Mouse (Mus musculus) MEL-GATA-1-ER (cell line): ENCODE data around the gene Dtd1.
"Not testable (repeated sequence)": the region's sequence is repeated elsewhere in the genome, so short reads cannot be mapped to it uniquely, and the experiment has no call there.

Source experiments
- DNase-seq: peaks from one replicate; pipeline ENCODE4 v3.0.0-alpha.2; 2012; ENCODE audit warnings: low read depth; ENCODE audit errors: extremely low read depth

Dtd1 gene

DNA sequence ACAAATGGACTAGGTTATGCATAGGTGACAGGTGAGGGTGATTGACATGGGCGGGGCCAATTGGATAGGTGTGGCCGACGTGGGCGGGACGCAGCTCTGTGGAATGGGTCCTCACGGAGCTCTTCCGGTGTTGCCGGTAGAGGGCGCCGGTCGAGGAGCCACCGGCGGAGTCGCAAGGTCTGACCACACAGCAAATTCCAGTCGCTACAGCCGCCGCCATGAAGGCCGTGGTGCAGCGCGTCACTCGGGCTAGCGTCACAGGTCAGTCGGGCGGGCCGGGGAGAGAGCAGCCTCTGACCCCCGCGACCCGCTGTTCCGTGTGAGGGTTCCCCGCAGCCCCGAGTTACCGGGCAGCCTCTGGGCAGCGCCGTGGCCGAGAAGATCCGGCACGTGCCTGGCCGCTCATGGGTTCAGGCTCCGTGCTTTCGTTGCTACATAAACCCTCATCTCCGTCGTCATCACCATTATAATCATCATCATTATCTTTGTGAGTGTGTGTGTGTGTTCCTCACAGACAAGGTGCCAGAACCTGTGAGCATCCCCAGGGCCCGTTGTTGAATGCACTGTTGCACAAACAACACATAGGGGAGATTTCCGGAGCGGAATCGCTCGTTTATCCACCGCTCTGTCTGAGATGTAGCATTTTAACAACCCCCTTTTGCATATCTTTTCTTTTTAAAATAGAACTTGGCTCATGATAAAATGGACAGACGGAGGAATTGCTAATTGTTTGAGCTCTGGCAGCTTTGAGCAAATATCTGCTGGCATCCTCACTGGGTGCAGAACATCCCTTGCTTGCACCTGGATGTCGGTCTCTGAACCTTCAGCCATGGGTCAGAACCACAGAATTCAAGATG, at the start of gene Dtd1:
Gene Dtd1 (plus strand): TSS at position 67 of the 857 bp plus-strand sequence.
- DNase-seq: peak; percentile 43

DNA sequence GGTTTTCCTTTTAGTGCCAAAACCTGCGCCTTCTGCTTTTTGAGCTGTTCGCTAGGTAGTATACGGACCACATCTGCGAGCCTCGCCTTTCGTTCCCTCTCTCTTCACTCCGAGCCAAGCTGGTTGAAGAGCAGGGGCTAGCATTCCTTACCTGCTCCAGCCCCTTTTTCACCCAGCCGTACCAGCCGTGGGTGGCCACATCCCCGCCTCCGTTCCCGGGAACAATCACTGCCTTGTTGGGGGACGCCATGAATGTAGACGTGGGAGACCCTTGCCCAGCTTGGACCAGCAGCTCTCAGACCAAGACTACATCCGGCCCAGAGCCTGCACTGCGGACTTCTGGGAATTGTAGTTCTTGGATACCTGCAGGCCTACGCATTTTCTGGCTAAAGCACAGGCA, 49.2 kb upstream of the Dtd1 start, which contains the start of gene Rbbp9:
Gene Rbbp9 (minus strand): TSS at position 341 of the 400 bp plus-strand sequence.
- no peak for DNase-seq

DNA sequence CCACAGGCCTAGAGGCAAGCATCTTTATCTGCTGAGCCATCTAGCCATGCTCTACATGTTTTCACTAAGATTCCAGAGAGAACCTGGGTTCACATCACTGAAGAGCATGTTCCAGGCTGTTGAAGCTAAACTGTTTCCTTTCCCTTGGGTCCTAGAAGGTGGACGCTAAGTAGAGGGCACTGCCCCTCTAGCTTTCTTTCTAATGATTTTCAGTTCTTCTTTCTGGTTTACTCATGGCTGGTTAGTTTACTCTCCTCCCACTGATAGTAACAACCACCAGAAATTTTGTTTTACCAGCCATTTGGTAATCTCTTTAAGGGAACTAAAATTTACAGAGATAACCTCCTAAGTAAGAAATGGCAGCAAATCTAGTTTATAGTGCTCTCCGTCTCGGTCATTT, 45.8 kb upstream of the Dtd1 start:
- DNase-seq: no peak

DNA sequence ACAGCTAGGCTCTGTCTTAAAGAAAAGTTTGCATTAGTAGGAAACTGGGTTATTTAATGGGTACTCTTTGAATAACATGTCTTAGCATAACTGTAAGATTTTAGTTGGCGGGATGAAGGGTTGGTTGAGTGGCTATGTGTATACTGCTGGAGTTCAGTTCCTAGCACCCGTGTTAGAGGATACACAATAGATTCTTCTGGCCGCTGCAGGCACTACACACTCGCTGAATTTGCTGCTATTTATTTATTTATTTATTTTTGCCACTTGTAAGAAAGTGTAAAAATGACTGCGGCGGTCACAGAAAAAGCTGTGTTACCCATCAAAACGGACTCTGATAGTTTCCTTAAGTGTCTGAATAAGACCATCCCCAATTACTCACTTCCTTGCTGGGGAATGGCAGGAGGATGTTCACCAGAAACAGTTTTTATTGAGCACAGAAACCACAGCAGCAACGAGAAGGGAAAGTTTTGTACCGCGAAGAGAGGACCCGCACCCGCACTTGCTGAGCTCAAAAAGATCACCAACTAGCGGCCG, 44.3 kb upstream of the Dtd1 start:
- peak; percentile 60 for DNase-seq

DNA sequence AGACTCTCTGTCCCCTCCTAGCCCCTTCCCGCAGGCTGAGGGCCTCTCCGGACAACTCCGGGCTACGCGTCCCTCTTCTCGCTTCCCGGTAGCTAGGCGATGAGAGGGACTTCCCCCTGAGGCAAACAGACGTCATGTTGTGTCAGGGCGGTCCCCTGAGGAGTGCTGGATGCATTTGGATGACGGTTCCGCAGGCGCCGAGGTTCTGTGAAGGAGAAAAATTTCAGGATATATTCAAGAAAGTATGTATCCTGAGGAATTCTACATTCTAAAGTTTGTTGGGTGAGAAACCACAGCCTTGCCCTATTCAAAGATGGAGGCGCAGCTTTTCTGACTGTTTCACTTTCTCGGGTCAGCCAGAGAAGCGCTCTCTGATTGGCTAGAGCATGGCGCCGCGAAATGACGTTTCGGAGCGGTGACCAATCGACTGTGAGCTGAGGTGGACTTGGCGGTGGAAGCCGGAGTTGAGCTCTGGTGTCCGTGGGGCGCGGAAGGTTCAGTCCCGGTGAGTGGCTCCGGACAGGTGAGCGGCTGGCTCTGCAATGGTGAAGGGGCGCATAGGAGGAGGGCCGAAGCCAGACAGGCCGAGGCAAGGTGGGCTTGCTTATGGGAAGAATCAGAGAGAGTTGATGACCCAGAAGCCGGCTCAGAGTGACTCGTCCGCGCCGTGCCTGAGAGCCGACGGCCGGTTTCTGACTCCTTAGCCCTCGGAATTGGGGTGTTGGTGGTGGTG, 43.7 kb upstream of the Dtd1 start, which contains the start of gene Sec23b:
Gene Sec23b (plus strand): TSS at position 410 of the 733 bp plus-strand sequence.
- DNase-seq: peak; percentile 93

DNA sequence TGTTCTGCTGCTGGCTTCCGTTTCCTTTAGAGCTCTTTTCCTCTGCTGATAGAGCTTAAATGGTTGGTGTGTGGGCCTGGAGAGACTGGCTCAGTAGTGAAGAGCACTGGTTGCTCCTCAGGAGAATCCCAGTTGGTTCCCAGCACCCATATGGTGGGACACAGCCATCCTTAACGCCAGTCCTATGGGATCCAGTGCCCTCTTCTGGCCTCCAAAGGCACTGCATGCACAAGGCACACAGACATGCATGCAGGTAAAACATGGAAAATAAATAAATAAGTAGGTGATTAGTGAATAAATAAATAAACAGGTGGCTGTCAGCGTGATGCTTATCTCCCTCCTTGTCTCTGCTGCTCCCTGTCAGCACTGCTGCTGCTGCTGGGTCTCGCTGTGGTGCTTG, 11.0 kb upstream of the Dtd1 start:
- no peak for DNase-seq

DNA sequence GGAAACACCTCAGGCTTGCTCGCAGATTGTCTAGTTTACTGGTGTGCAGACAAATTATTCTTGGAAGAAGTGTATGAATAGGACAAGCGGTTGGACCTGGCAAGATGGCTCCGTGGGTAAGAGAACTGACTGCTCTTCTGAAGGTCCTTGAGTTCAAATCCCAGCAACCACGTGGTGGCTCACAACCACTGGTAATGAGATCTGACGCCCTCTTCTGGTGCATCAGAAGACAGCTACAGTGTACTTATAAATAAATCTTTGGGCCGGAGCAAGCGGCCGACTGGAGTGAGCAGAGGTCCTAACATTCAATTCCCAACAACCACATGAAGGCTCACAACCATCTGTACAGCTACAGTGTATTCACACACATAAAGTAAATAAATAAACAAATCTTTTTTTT, 6.7 kb upstream of the Dtd1 start:
- DNase-seq: not testable (repeated sequence)

DNA sequence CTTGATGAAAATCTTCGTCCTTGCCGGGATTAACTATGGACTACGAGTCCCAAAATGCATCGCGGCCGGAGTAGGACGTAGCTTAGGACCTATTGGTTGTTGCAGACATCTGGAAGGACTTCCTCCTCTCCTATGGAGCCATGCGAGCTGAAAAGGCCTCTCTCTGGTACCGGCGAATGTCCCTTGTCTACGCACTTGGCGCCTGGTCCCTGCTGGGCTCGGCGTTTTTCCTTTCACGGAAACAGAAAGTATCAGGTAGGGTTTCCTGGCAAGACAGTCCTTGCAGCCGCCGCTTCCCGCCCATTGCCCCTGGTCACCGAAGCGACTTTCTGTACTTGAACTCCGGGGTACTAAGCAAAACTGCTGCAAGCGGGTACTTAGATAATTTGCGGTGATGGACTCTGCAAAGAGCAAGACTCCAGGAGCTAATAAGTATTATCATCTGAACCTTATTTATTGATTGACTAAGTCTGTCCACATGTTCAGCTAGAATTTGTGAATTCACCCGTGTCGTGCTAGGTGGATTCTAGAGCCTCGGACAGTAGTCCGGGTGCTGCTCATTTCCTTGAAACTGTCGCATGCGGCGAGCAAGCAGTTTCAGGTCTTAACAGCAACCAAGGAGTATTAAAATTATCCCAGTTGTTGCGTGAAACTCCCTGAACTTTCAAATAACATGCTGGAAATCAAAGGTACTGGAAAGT, 5.6 kb upstream of the Dtd1 start, which contains the start of gene Smim26:
Gene Smim26 (plus strand): TSS at position 104 of the 701 bp plus-strand sequence.
- peak; percentile 63 for DNase-seq

DNA sequence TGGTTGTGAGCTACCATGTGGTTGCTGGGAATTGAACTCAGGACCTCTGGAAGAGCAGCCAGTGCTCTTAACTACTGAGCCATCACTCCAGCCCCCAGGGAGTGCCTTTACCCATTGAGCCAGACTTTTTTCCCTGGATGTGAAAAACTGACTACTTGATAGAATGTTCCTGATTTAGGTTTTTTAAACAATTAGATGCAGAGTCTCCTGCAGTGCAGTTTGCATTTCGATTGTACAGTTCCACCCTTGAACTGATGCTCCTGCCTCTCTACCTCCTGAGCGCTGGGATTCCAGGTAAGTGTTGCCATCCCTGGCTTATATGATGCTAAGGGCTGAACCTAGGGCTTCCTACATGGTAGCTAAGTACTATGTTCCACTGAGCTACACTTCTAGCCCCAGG, 1.7 kb upstream of the Dtd1 start:
- DNase-seq: no peak

DNA sequence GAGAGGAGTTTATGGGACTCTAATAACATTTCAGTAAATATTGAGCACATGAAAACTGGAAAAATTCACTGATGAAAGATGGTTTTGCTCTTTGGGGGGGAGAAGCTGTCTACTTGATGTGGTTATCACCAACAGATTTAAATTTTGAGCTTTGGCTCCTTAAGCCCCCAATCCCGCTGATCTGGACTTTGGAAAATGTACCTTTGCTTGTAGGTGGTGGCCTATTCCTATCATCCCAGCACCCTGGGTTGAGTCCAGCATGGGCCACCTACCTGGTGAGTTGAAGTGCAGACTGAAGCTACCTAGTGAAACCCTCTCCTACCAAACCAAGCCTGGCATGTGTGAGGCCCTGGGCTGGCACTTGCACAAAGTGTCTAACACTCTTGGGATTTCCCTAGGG, 1.9 kb downstream of the Dtd1 start:
- no peak for DNase-seq

DNA sequence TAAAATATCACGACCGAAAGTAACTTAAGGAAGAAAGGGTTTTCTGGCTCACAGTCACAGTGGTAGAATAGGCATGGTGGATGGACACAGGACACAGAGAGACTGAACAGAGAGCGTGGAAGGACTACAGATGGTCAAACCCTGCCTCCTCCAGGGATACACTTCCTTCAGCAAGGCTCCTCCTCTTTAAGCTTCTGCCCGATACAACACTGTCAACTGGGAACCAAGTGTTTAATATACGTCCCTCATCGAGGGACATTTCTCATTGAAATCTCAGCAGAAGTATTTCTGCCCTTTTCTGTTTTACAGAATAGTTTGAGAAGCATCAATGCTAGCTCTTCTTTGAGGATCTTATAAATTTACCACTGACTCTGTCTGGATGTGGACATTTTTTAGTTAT, 14.3 kb downstream of the Dtd1 start:
- no peak for DNase-seq

DNA sequence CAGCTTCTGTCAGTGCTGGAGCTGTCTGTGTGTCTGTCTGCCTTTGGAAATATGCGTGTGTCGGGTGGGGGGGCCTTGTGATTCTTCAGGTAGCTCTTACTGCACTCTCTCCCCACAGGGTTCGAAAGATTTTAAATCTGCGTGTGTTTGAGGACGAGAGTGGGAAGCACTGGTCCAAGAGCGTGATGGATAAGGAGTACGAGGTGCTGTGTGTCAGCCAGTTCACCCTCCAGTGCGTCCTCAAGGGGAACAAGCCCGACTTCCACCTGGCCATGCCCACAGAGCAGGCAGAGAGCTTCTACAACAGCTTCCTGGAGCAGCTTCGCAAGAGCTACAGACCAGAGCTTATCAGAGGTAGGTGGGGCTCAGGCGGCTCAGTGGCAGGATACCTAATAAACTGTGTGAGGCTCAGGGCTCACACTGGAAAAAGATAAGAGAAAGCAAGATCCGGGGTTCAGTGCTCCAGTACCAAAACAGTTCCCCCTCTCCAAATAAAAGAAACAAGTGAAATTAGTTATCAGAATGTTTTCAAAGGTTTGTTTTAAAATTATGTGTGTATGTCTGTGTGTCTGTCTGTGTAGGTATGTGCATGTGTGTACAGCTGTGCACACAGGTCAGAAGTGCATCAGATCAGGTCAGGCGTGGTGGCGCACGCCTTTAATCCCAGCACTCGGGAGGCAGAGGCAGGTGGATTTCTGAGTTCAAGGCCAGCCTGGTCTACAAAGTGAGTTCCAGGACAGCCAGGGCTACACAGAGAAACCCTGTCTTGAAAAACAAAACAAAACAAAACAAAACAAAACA, 17.6 kb downstream of the Dtd1 start:
- DNase-seq: no peak

DNA sequence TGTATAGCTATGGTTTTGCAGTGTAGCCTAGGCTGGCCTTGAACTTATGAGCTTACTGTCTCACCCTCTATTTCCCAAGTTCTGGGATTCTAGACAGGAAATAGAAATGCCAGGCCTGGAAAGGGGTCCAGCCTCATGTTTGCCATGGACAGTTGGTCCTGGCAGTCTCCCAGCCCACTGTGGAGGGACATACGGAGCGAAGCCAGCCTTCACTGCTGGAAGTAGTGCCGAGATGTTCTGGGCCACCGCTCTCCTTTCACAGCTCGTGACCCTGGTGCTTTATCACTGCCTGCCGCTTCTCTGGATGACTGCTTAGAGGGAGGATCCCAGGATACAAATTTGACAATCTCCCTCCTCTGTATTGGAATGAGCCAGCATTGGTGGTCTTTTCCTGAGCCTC, 21.8 kb downstream of the Dtd1 start:
- no peak for DNase-seq

DNA sequence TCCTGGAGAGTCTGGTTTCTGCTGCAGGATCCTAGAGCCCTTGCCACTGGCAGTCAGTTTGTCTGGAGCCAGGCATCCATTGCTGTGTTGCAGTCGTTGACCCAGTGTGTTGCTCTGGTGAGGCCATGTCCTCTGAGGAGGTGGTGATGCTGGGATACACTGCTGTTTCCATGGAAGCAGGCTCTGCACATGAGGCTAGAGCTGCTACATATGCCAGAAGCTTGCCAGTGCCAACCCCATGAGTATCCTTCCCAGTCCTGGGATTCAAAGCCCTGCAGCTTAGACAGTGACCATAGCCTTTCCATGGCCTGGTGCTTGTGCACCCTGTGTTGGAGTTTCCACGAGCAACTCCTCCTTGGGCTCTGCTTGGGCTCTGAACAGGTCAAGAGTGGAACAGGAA, 33.9 kb downstream of the Dtd1 start:
- DNase-seq: no peak

DNA sequence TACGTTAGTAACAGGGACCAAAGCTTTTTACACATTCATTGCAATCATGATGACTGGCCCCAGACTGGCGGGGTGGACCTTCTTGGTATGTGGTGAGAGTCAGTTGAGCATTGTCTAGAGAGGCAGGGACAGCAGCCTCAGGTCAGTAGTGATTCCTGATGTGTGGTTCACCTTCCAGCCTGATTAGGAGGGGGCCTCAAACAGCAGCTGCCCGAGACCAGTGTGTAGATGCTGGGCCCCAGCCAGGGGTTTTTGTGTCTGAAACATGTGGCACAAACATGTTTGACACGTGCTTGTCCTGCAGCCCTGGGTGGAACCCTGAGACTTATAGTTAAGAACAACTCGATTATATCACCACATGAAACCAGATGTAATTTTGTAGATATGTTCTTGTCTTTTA, 34.5 kb downstream of the Dtd1 start:
- no peak for DNase-seq

DNA sequence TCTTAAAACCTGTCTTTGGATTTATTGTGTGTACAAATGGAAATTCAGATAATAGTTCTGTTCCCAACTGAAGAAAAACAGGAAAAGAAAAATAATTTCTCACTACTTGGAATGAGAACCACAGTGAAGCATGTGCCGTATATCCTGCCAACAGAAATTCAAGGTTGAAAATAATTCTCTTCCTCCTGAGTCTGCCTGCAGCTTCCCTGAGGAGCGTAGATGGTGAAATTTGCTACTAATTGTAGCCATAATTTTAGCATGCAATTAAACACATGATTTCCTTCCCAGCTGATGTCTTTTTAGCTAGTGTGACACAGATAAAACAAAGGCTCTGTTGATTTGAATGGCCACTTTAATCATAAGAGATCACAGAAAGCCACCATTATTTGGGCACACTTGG, 35.0 kb downstream of the Dtd1 start:
- DNase-seq: no peak

DNA sequence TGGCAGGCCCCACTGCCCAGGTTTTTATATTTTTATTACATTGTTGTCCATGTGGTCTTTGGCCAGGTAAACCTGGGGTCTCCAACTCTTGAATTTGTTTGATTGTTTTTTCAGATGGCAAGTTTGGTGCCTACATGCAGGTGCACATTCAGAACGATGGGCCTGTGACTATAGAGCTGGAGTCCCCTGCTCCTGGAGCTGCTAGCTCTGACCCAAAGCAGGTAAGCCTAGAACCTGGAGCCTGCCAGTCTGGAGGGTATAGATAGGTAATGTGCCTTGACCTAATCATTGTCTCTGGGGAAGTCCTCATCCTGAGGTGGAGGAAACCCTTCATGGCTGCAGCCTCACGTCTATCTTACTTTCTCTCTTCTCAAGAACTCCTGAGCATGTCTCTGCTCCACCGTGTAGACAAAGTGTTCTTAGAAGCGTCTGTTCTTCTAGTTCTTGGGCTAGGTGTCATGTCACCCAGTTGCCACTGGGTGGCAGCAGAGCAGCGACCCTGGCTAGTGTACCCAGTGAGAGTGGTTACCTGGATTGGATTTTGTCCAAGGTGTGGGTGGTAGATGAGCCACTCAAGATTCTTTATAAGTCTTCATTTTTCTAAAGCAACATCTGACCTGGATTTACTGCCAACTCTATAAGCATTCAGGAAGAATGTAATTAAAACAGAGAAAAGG, 36.1 kb downstream of the Dtd1 start:
- DNase-seq: no peak

DNA sequence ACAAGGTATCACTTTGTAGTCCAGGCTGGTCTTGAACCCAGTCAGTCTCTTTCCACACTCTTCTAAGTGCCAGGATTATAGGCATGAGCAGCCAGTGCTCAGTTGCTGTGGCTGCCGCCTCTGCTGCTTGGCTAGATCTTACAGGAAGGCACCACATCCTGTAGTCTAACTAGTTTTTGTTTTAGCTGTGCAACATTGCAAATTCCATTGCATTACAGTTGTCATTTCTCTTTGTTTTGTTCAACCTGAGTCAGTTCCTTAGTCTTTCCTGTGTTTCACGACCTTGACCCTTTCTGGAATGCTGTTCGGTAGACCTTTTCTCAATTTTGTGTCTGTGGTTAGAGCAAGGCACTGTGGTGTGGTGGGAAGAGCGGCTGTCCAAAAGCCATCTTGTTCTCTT, 37.5 kb downstream of the Dtd1 start:
- no peak for DNase-seq

DNA sequence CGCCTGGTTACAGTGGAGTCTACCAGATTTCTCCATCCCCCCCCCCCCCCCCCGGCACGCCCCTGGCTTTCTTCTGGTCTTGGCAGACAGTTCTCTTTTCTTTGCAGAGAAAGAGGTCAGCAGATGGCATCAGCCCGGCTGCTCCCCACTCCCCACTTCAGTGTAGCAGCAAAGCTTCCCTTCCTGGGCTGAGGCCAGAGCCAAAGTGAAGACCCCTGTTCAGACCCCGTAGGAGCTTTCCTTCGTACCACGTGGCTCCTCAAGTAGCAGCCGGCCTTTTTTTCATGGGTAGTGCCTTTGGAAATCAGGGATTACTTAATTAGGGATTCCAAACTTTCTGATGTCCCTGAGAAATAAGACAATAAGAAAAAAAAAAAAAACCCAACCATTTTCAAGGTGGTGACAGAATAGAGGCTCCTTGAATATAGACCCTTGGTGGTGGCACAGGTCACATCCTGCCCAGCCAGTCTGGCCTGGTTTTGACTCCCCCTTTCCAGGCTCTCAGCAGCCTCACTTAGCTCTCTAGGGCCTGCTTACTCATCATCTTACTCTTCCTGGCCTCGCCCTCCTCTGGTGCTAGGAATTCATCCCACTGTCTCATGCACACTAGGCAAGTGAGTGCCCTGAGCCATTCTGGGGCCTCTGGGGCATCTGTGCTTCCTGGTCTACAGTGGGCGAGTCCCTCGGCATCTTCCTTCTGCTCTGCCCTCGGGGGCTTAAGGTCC, 38.1 kb downstream of the Dtd1 start:
- no peak for DNase-seq

DNA sequence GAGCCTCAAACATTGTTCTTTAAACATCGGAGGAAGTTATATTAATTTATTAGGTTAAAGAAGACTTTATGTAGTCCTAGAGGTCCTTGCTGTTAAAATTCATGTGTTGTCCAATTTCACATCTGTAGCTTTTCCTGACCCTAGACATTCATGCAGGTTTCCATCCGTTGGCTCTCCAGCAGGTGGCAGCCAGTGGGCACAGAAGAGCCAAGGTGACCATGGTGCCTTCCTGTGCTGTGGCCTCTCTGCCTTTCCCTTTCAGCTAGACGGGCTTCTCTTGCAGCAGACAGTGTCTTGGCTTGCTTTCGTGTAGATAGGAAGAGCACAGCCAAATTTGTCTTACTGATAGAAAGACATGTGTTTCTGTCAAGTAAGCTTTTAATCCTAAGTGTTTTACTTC, 39.0 kb downstream of the Dtd1 start:
- no peak for DNase-seq
